Mouse (Mus musculus) heart, postnatal 0 days (tissue): ENCODE results near the gene Irx2.

ENCODE experiments used
- CTCF ChIP-seq: IDR thresholded peaks from 2 replicates; pipeline ENCODE4 v1.5.1; 2016; ENCODE audit warnings: antibody characterized with exemption, control low read depth, low read depth
- EP300 ChIP-seq: IDR thresholded peaks from 2 replicates; pipeline ENCODE4 v1.6.1; 2016; ENCODE audit warnings: antibody characterized with exemption, low read depth

DNA sequence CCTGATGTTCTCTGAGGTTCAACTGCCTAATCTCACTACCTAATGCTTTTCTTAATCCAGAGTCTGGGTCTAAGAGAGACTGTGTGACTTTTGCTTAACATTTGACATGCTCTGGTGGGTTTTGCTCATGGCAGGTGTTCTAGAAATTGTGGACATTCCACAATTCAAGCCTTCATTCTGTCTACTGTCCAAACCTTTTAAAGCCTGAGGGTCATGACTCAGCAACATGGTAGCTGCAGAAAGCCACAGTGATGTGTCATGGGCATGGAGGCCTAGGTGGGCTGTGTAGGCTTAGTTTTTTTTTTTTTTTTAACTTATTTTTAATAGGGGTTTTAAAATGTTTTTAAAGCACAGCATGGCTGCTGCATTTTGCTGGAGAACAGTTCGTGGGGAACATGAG lies 27.8 kb downstream of the Irx2 start:
- no peak for TF ChIP-seq CTCF
- TF ChIP-seq EP300: no peak
